Mouse (Mus musculus): ENCODE data around the gene Tjp1. TPM values are rescaled to one million over a fixed set of nuclear protein-coding genes. Genes with fewer than 3 reads are reported as not detected.
A peak's percentile ranks its signal among the peaks of the same experiment; 100 is the strongest.

The Tjp1 gene
- polyA plus RNA-seq, 1 experiment from 2014 or later: 21.9 TPM

- ATAC-seq (replicated peaks): no peak
Measured at GRCm38 (mm10) chr7:65360278-65360677, 167.3 kb downstream of the Tjp1 start.

DNA sequence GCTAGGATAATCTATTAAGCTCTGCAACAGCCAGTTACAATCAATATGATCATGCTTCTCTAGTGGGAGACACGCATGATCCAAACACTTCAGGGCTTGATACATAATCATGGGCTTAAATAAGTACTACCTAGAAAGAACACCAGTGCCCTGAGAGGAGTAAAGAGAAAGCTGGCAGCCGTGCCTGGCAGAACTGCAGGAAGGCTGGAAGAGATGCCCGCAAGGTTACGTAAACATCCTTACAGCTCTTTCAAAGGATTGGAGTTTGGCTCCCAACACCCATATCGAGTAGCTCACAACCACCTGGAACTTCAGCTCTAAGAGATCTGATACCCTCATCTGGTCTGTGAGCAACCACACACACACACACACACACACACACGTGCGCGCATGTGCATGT lies 167.8 kb downstream of the Tjp1 start:
- no peak overlapping the region for H3K9ac ChIP-seq (replicated peaks)
- no peak overlapping the region for H3K27ac ChIP-seq (replicated peaks)
- WGBS: 79% methylated on average over 8 of the region's 8 CpGs
- H3K4me1 ChIP-seq: peaks cover 24% of the 10 kb centered on the region
- no peak overlapping the region for H3K4me3 ChIP-seq
- H3K36me3 ChIP-seq: no peaks in the 10 kb centered on the region
- H3K4me2 ChIP-seq (replicated peaks): no peak overlapping the region
- no peaks in the 10 kb centered on the region for H3K9me3 ChIP-seq
- H3K27me3 ChIP-seq: no peaks in the 10 kb centered on the region
- no peak for ATAC-seq (replicated peaks)

More at GRCm38 (mm10) chr7:65360278-65360677, 167.3 kb downstream of the Tjp1 start:
- Histone ChIP-seq H3K27me3 (no peaks in the 10 kb centered on the region), H3K9me3 (no peaks in the 10 kb centered on the region), H3K36me3 (no peaks in the 10 kb centered on the region), H3K4me2 (replicated peaks) (no peak overlapping the region), H3K9ac (replicated peaks) (no peak overlapping the region), H3K4me3 (no peak overlapping the region), H3K27ac (replicated peaks) (no peak overlapping the region), H3K4me1 (peaks cover 24% of the 10 kb centered on the region)
- 67% methylated on average over 3 of the region's 3 CpGs for WGBS

- Histone ChIP-seq H3K36me3 (no peaks in the 10 kb centered on the region), H3K27me3 (no peaks in the 10 kb centered on the region), H3K9ac (replicated peaks) (no peak overlapping the region), H3K27ac (replicated peaks) (peak overlapping the region; percentile 69), H3K4me2 (replicated peaks) (no peak overlapping the region), H3K4me1 (peaks cover 24% of the 10 kb centered on the region), H3K9me3 (no peaks in the 10 kb centered on the region), H3K4me3 (no peak overlapping the region)
- ATAC-seq (replicated peaks): peak; percentile 76
- WGBS: 3% methylated on average over 1 of the region's 1 CpGs
Measured at GRCm38 (mm10) chr7:65357538-65357937, 170.0 kb downstream of the Tjp1 start.

GRCm38 (mm10) chr7:65356204-65356603 lies 171.4 kb downstream of the Tjp1 start:
- Histone ChIP-seq H3K9ac (replicated peaks) (no peak overlapping the region), H3K9me3 (no peaks in the 10 kb centered on the region), H3K4me2 (replicated peaks) (no peak overlapping the region), H3K4me1 (peaks cover 24% of the 10 kb centered on the region), H3K36me3 (no peaks in the 10 kb centered on the region), H3K27me3 (no peaks in the 10 kb centered on the region), H3K27ac (replicated peaks) (0 out of 2 replicates have a peak overlapping the region, but pooled peaks have one; percentile 29), H3K4me3 (no peak overlapping the region)
- WGBS: 36% methylated on average over 1 of the region's 1 CpGs
- no peak for ATAC-seq (replicated peaks)

DNA sequence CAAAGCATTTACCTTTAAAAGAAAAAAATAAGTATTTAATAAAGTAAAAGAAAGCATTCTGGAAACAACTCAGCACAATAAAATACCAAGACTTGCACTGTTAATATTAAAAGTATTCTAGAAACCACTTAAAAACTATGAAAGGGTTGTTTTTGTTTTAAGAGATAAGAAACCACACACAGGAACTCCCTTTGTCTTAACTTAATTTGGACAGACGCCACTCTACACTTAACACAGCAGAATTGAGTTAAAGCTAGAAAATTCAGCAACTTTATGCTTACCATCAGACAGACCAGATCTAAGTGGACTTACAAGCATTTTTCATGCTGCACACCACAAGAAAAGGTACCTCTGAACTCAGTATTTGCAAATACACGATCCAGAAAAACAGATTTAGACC lies 172.7 kb downstream of the Tjp1 start:
- no peak overlapping the region for H3K4me3 ChIP-seq
- no peak overlapping the region for H3K27ac ChIP-seq (replicated peaks)
- no peaks in the 10 kb centered on the region for H3K36me3 ChIP-seq
- peaks cover 21% of the 10 kb centered on the region for H3K4me1 ChIP-seq
- no peak overlapping the region for H3K4me2 ChIP-seq (replicated peaks)
- WGBS: 69% methylated on average over 2 of the region's 2 CpGs
- no peaks in the 10 kb centered on the region for H3K27me3 ChIP-seq
- ATAC-seq (replicated peaks): no peak
- no peak overlapping the region for H3K9ac ChIP-seq (replicated peaks)
- no peaks in the 10 kb centered on the region for H3K9me3 ChIP-seq

GRCm38 (mm10) chr7:65350348-65351079 lies 177.1 kb downstream of the Tjp1 start:
- no peak overlapping the region for H3K4me3 ChIP-seq
- no peaks in the 10 kb centered on the region for H3K4me1 ChIP-seq
- no peaks in the 10 kb centered on the region for H3K9me3 ChIP-seq
- H3K27me3 ChIP-seq: no peaks in the 10 kb centered on the region
- no peak for ATAC-seq (replicated peaks)
- WGBS: 80% methylated on average over 4 of the region's 4 CpGs
- H3K9ac ChIP-seq (replicated peaks): no peak overlapping the region
- H3K36me3 ChIP-seq: no peaks in the 10 kb centered on the region
- H3K4me2 ChIP-seq (replicated peaks): no peak overlapping the region
- H3K27ac ChIP-seq (replicated peaks): no peak overlapping the region

DNA sequence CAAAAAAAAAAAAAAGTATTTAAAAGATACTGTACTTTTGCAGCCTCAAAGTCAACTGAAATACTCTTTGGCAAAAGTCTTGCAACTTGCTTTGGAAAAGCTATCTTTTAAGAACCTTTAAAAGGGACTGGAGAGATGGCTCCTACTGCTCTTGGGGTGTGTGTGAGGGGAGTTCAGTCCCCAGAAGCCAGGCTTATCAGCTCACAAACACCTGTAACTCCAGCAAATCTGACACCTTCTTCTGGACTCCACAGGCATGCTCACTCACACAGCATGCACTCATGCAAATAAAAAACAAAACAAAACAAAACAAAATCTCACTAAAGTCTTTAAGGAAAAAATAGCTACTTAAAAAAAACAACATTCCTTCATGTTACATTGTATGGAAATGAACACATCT lies 179.0 kb downstream of the Tjp1 start:
- H3K9me3 ChIP-seq: no peaks in the 10 kb centered on the region
- no peaks in the 10 kb centered on the region for H3K27me3 ChIP-seq
- no peak overlapping the region for H3K4me3 ChIP-seq
- ATAC-seq (replicated peaks): no peak
- H3K4me1 ChIP-seq: no peaks in the 10 kb centered on the region
- no peak overlapping the region for H3K27ac ChIP-seq (replicated peaks)
- no peak overlapping the region for H3K9ac ChIP-seq (replicated peaks)
- no peaks in the 10 kb centered on the region for H3K36me3 ChIP-seq
- H3K4me2 ChIP-seq (replicated peaks): no peak overlapping the region

GRCm38 (mm10) chr7:65345314-65345713 lies 182.3 kb downstream of the Tjp1 start:
- H3K27me3 ChIP-seq: no peaks in the 10 kb centered on the region
- no peak overlapping the region for H3K4me3 ChIP-seq
- H3K9me3 ChIP-seq: no peaks in the 10 kb centered on the region
- 82% methylated on average over 3 of the region's 3 CpGs for WGBS
- H3K4me2 ChIP-seq (replicated peaks): no peak overlapping the region
- H3K4me1 ChIP-seq: no peaks in the 10 kb centered on the region
- no peak overlapping the region for H3K9ac ChIP-seq (replicated peaks)
- no peak for ATAC-seq (replicated peaks)
- no peaks in the 10 kb centered on the region for H3K36me3 ChIP-seq
- H3K27ac ChIP-seq (replicated peaks): no peak overlapping the region

DNA sequence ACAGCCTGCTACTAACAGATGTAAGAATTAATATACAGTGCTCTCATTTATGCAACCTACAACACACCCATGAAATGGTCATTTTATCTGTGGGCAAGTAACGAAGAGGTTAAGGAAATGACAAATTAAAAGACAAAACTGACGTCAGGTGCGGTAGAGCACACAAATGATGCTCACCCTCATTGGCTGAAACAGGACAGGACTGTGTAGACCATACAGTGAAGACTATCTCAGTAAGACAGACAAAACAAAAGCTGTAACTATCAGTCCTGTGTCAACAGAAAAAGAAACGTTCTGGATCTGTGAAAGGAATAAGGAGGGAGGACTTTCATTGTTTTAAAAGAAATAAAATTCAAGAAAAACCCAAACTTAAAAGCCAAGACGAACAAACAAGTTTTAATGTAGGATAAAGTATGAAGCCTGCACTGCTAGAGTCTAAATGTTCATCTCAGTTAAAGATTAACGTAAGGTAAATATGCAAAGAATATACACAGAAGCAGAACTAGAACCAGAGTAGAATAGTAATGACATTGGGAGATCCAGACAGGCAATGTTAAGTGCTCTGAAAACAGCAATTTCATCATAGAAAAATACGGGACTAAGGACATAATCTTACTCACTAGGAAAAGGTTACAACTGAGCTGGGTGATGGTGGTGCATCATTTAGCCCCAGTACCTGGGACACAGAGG lies 189.9 kb downstream of the Tjp1 start:
- peaks cover 17% of the 10 kb centered on the region; the same call in 1 of the 2 replicates for H3K36me3 ChIP-seq
- ATAC-seq (replicated peaks): no peak
- no peaks in the 10 kb centered on the region for H3K9me3 ChIP-seq
- H3K4me2 ChIP-seq (replicated peaks): no peak overlapping the region
- no peak overlapping the region for H3K9ac ChIP-seq (replicated peaks)
- no peaks in the 10 kb centered on the region for H3K4me1 ChIP-seq
- no peak overlapping the region for H3K27ac ChIP-seq (replicated peaks)
- no peaks in the 10 kb centered on the region for H3K27me3 ChIP-seq
- H3K4me3 ChIP-seq: no peak overlapping the region
- 88% methylated on average over 7 of the region's 7 CpGs for WGBS

- no peak overlapping the region for H3K27ac ChIP-seq (replicated peaks)
- no peak overlapping the region for H3K4me2 ChIP-seq (replicated peaks)
- no peak overlapping the region for H3K9ac ChIP-seq (replicated peaks)
- WGBS: 89% methylated on average over 2 of the region's 2 CpGs
- H3K36me3 ChIP-seq: peaks cover 29% of the 10 kb centered on the region
- no peak overlapping the region for H3K4me3 ChIP-seq
- no peaks in the 10 kb centered on the region for H3K9me3 ChIP-seq
- ATAC-seq (replicated peaks): no peak
- H3K4me1 ChIP-seq: no peaks in the 10 kb centered on the region
- no peaks in the 10 kb centered on the region for H3K27me3 ChIP-seq
Measured at GRCm38 (mm10) chr7:65333081-65333760, 194.4 kb downstream of the Tjp1 start.

GRCm38 (mm10) chr7:65319047-65319725 lies 208.4 kb downstream of the Tjp1 start:
- Histone ChIP-seq H3K36me3 (peaks cover 21% of the 10 kb centered on the region), H3K4me1 (no peaks in the 10 kb centered on the region), H3K4me3 (no peak overlapping the region), H3K27me3 (no peaks in the 10 kb centered on the region), H3K4me2 (replicated peaks) (no peak overlapping the region), H3K9me3 (no peaks in the 10 kb centered on the region), H3K27ac (replicated peaks) (no peak overlapping the region), H3K9ac (replicated peaks) (no peak overlapping the region)
- ATAC-seq (replicated peaks): peak; percentile 87
- 72% methylated on average over 5 of the region's 5 CpGs for WGBS

- no peaks in the 10 kb centered on the region for H3K9me3 ChIP-seq
- no peak for ATAC-seq (replicated peaks)
- H3K27me3 ChIP-seq: no peaks in the 10 kb centered on the region
- no peak overlapping the region for H3K4me2 ChIP-seq (replicated peaks)
- peaks cover 26% of the 10 kb centered on the region for H3K36me3 ChIP-seq
- H3K9ac ChIP-seq (replicated peaks): no peak overlapping the region
- no peaks in the 10 kb centered on the region for H3K4me1 ChIP-seq
- H3K27ac ChIP-seq (replicated peaks): no peak overlapping the region
- whole genome bisulfite sequencing: 34% methylated on average over 5 of the region's 5 CpGs
- H3K4me3 ChIP-seq: no peak overlapping the region
Measured at GRCm38 (mm10) chr7:65317418-65317817, 210.2 kb downstream of the Tjp1 start.

Data from forebrain, embryonic 15.5 days (tissue).